Mouse (Mus musculus) MEL (cell line): ENCODE data around the gene Evi2b.

ENCODE experiments used
- CTCF ChIP-seq, 3 experiments: IDR thresholded peaks in 2 of 3; conservative IDR thresholded peaks in 1 of 3; 2 replicates each; pipeline ENCODE4 v1.5.1; 2011 to 2012; ENCODE audit warnings: low read length in 3 of 3, low read depth in 2 of 3, mild to moderate bottlenecking in 2 of 3, improper control_type of control experiment in 1 of 3, inconsistent platforms in 1 of 3, mixed read lengths in 1 of 3, moderate library complexity in 1 of 3; ENCODE audit not compliant: control insufficient read depth in 1 of 3, insufficient read depth in 1 of 3, poor library complexity in 1 of 3, severe bottlenecking in 1 of 3
- TAL1 ChIP-seq: IDR thresholded peaks from 2 replicates; pipeline ENCODE4 v1.6.1; 2012; ENCODE audit warnings: mild to moderate bottlenecking, inconsistent platforms, low read length, moderate library complexity, mixed read lengths

GRCm38 (mm10) chr11:79515798-79516197 is 7.8 kb downstream of the Evi2b start:
- no peak for TF ChIP-seq CTCF (IDR thresholded peaks at IDR 0.05 in 2 of 3, conservative IDR thresholded peaks at IDR 0.05 in 1 of 3; ENCODE audit: control insufficient read depth in 1 of 3, insufficient read depth in 1 of 3, low read depth in 2 of 3, low read length in 3 of 3, poor library complexity in 1 of 3, severe bottlenecking in 1 of 3)
- TF ChIP-seq TAL1 = no peak
